Mouse (Mus musculus): ENCODE measurements around the gene Krt86.

- TF ChIP-seq CHD2 (IDR thresholded peaks at IDR 0.05; ENCODE audit: low read depth, low read length) = no peak
- TF ChIP-seq ZNF384 (IDR thresholded peaks at IDR 0.05; ENCODE audit: low read depth, low read length) = no peak
- TF ChIP-seq HCFC1 (IDR thresholded peaks at IDR 0.05; ENCODE audit: borderline replicate concordance, insufficient read depth, low read length) = no peak
- no peak for TF ChIP-seq ZC3H11A (IDR thresholded peaks at IDR 0.05; ENCODE audit: borderline replicate concordance, low read depth, low read length)
- TF ChIP-seq MAFK (IDR thresholded peaks at IDR 0.05; ENCODE audit: insufficient read depth, low read depth, low read length) = no peak
Measured at GRCm38 (mm10) chr15:101469093-101469492, 4.2 kb upstream of the Krt86 start.

All from ES-E14 (cell line).